ENCODE assay signal across 8 mouse cellular contexts in the genomic region with DNA sequence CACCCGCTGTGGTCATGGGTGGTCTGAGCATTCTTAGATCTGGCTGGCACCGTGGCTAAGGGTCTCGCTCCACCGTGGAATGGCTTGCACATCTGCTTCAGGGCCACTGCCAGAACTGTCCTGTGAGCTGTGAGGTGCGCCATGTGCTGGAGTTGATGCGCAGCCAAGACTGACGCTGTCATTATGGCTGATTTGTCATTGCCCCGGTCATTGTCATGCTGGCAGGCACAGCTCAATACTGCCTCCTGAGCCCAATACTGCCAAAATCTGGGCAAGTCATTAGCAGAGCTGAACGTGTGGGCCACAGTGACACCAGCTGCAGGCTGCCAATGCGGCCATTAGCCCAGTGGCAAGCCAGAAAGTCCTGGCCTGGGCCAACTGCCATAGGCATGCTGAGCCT.
A peak's percentile ranks its signal among the peaks of the same experiment; 100 is the strongest.
DNase-seq lines count a peak whose midpoint lies in the region; ATAC-seq and TF ChIP-seq lines count a peak whose summit lies in the region.
"Had no signal": no experiment of that assay in that cellular context is flagged by ENCODE, and none has a peak within 500 bp of the region (broad histone marks: within the 10 kb centered on the region; RNA-seq: fewer than 3 reads in every experiment).

No protein-coding gene starts in this region.

- intact Hi-C loops in left cerebral cortex, postnatal 4 days (cut with DNase I), result no loop called here
- intact Hi-C loops in left cerebral cortex, adult 2 months (cut with DNase I), result no loop called here
- intact Hi-C loops in heart, postnatal 36 days (cut with DNase I), result no loop called here

- 53% methylated on average over 10 of the region's 10 CpGs for WGBS in neural tube, embryonic 14.5 days
- 81% methylated on average over 10 of the region's 10 CpGs for WGBS in intestine, embryonic 15.5 days
- 95% methylated on average over 10 of the region's 10 CpGs for WGBS in thymus, adult 2 months

- H3K9me3 ChIP-seq in neural tube, embryonic 14.5 days (ENCODE audit: control insufficient read depth, low read length), result no peaks in the 10 kb centered on the region
- H3K9me3 ChIP-seq in intestine, embryonic 15.5 days, result no peaks in the 10 kb centered on the region
- H3K9me3 ChIP-seq: liver, embryonic 13.5 days had no signal

- no peak overlapping the region for H3K4me2 ChIP-seq in neural tube, embryonic 14.5 days (ENCODE audit: low read depth, low read length)
- H3K4me2 ChIP-seq in intestine, embryonic 15.5 days (replicated peaks), result no peak overlapping the region
- H3K4me2 ChIP-seq: liver, embryonic 13.5 days had no signal

- DNase-seq in left cerebral cortex, postnatal 4 days, result peak; percentile 93
- no peak for DNase-seq in left cerebral cortex, adult 2 months (ENCODE audit: extremely low spot score in 1 of 2, low spot score in 2 of 2)
- DNase-seq in cerebellum, adult 9-10 months, result peak; percentile 43
- DNase-seq in heart, postnatal 36 days, result peak; percentile 16 to 21
- no peak for DNase-seq in thymus, adult 2 months
- DNase-seq: liver, embryonic 13.5 days had no signal

- H3K9ac ChIP-seq in neural tube, embryonic 14.5 days (replicated peaks; ENCODE audit: low read depth, low read length), result no peak overlapping the region
- no peak overlapping the region for H3K9ac ChIP-seq in intestine, embryonic 15.5 days
- H3K9ac ChIP-seq: liver, embryonic 13.5 days had no signal

- TF ChIP-seq POLR2A in thymus, adult 2 months (IDR thresholded peaks at IDR 0.05; ENCODE audit: control insufficient read depth, extremely low read depth, insufficient read depth, low read length, poor library complexity), result no peak

- ATAC-seq in neural tube, embryonic 14.5 days (ENCODE audit: low read depth), result peak; percentile 65
- no peak for ATAC-seq in intestine, embryonic 15.5 days

- no peaks in the 10 kb centered on the region for H3K4me1 ChIP-seq in neural tube, embryonic 14.5 days (ENCODE audit: control insufficient read depth, insufficient read depth, low read length)
- no peaks in the 10 kb centered on the region for H3K4me1 ChIP-seq in intestine, embryonic 15.5 days (replicated peaks)
- H3K4me1 ChIP-seq in thymus, adult 2 months (replicated peaks; ENCODE audit: control insufficient read depth, insufficient read depth, low read length), result peaks cover 36% of the 10 kb centered on the region
- H3K4me1 ChIP-seq: liver, embryonic 13.5 days had no signal

- no peaks in the 10 kb centered on the region for H3K27me3 ChIP-seq in neural tube, embryonic 14.5 days (ENCODE audit: control insufficient read depth, insufficient read depth, low read length)
- H3K27me3 ChIP-seq in intestine, embryonic 15.5 days (replicated peaks), result no peaks in the 10 kb centered on the region
- no peaks in the 10 kb centered on the region for H3K27me3 ChIP-seq in thymus, adult 2 months (ENCODE audit: control insufficient read depth, insufficient read depth, low read length)
- H3K27me3 ChIP-seq: liver, embryonic 13.5 days had no signal

- H3K4me3 ChIP-seq in left cerebral cortex, adult 2 months, result no peak overlapping the region
- H3K4me3 ChIP-seq in neural tube, embryonic 14.5 days (ENCODE audit: low read depth, low read length), result no peak overlapping the region
- H3K4me3 ChIP-seq in intestine, embryonic 15.5 days (replicated peaks), result no peak overlapping the region
- no peak overlapping the region for H3K4me3 ChIP-seq in thymus, adult 2 months (ENCODE audit: control insufficient read depth, insufficient read depth, low read length)
- H3K4me3 ChIP-seq: liver, embryonic 13.5 days had no signal

- H3K36me3 ChIP-seq in neural tube, embryonic 14.5 days (ENCODE audit: control insufficient read depth, insufficient read depth, low read length), result no peaks in the 10 kb centered on the region; the same call in 1 of the 2 replicates
- H3K36me3 ChIP-seq in intestine, embryonic 15.5 days, result no peaks in the 10 kb centered on the region
- no peaks in the 10 kb centered on the region for H3K36me3 ChIP-seq in thymus, adult 2 months (ENCODE audit: control insufficient read depth, insufficient read depth, low read length)
- H3K36me3 ChIP-seq: liver, embryonic 13.5 days had no signal

- TF ChIP-seq CTCF in left cerebral cortex, adult 2 months (IDR thresholded peaks at IDR 0.05), result no peak
- no peak for TF ChIP-seq CTCF in thymus, adult 2 months (IDR thresholded peaks at IDR 0.05; ENCODE audit: borderline replicate concordance, control insufficient read depth, extremely low read depth, insufficient read depth, low read length, poor library complexity)

- no peak overlapping the region for H3K27ac ChIP-seq in left cerebral cortex, adult 2 months
- no peak overlapping the region for H3K27ac ChIP-seq in neural tube, embryonic 14.5 days (ENCODE audit: low read depth, low read length)
- no peak overlapping the region for H3K27ac ChIP-seq in intestine, embryonic 15.5 days
- no peak overlapping the region for H3K27ac ChIP-seq in thymus, adult 2 months (ENCODE audit: control insufficient read depth, insufficient read depth, low read length)
- H3K27ac ChIP-seq: liver, embryonic 13.5 days had no signal

Comparison
In these comparisons a context has a peak if more than half of its experiments do, and no peak if none do; other contexts are left out.
1. DNase-seq: peak in left cerebral cortex, postnatal 4 days (single experiment), cerebellum, adult 9-10 months (single experiment) and heart, postnatal 36 days (2 of 2); none in left cerebral cortex, adult 2 months (0 of 2) and thymus, adult 2 months (single experiment).